Mouse (Mus musculus) hindbrain, embryonic 15.5 days (tissue): Measurements from ENCODE around the gene Spin2d. TPM values are rescaled to one million over a fixed set of nuclear protein-coding genes. Genes with fewer than 3 reads are reported as not detected.
"Not testable (repeated sequence)": the region's sequence is repeated elsewhere in the genome, so short reads cannot be mapped to it uniquely, and the experiment has no call there.

Experiments
- ATAC-seq: fragments of 200-750 bp; cut with Nextera tagmentation; 2 replicates; pipeline ENCODE4 v1.8.0; 2017; ENCODE audit warnings: low read depth, moderate number of reproducible peaks, moderate TSS enrichment; ENCODE audit not compliant: low FRiP score
- H3K27ac ChIP-seq: fragments of 300-500 bp; sonication (generic); replicated peaks from 2 replicates; pipeline ENCODE4 v1.5.1; 2015; ENCODE audit warnings: mild to moderate bottlenecking, inconsistent platforms
- H3K27me3 ChIP-seq: fragments of 300-500 bp; sonication (generic); 2 replicates; pipeline ENCODE4 v1.6.1; 2015; ENCODE audit warnings: control low read depth, inconsistent platforms
- H3K36me3 ChIP-seq: fragments of 300-500 bp; sonication (generic); 2 replicates; pipeline ENCODE4 v1.6.1; 2015; ENCODE audit warnings: control low read depth, inconsistent platforms
- H3K4me1 ChIP-seq: fragments of 300-500 bp; sonication (generic); replicated peaks from 2 replicates; pipeline ENCODE4 v1.6.1; 2015; ENCODE audit warnings: control low read depth, inconsistent platforms
- H3K4me2 ChIP-seq: fragments of 300-500 bp; sonication (generic); 2 replicates; pipeline ENCODE4 v1.6.1; 2015; ENCODE audit warnings: moderate library complexity, mild to moderate bottlenecking, inconsistent platforms
- H3K4me3 ChIP-seq: fragments of 300-500 bp; sonication (generic); 2 replicates; pipeline ENCODE4 v1.5.1; 2015; ENCODE audit warnings: mild to moderate bottlenecking, inconsistent platforms
- H3K9ac ChIP-seq: fragments of 300-500 bp; sonication (generic); 2 replicates; pipeline ENCODE4 v1.6.1; 2015; ENCODE audit warnings: inconsistent platforms
- H3K9me3 ChIP-seq: fragments of 300-500 bp; sonication (generic); 2 replicates; pipeline ENCODE4 v1.6.1; 2016; ENCODE audit warnings: control low read depth, inconsistent platforms
- WGBS: fragments of 180-500 bp; shearing (Covaris S2); methylation state at CpG from one replicate; pipeline ENCODE4 v1.1.7; 2015; 5-methylcytosine and 5-hydroxymethylcytosine counted together
- polyA plus RNA-seq: library from polyadenylated mRNA; unstranded; fragments of >200 nt; fragmentation: Nextera tagmentation; extraction: Ambion mirVana; gene quantifications from 2 replicates; pipeline ENCODE4 v1.2.1, GENCODE M21; 2015

The Spin2d gene
- polyA plus RNA-seq = not detected in 2 replicates

- H3K36me3 ChIP-seq, H3K4me2 ChIP-seq, H3K9ac ChIP-seq, ATAC-seq, H3K27ac ChIP-seq, H3K9me3 ChIP-seq, H3K4me1 ChIP-seq, H3K27me3 ChIP-seq, H3K4me3 ChIP-seq: not testable (repeated sequence)
- WGBS = 90% methylated on average over 6 of the region's 15 CpGs
Observed at GRCm38 (mm10) chrX:73176889-73177288, at the start of gene Spin2d. Gene Spin2d (minus strand): TSS chrX:73176989.

GRCm38 (mm10) chrX:73225365-73225764, 48.6 kb upstream of the Spin2d start:
- Histone ChIP-seq H3K27me3 (no peaks in the 10 kb centered on the region), H3K9ac (no peak overlapping the region), H3K4me3 (no peak overlapping the region), H3K36me3 (no peaks in the 10 kb centered on the region), H3K27ac (no peak overlapping the region), H3K4me2 (no peak overlapping the region), H3K4me1 (0 out of 2 replicates have a peak, but pooled peaks cover under 1% of the 10 kb centered on the region), H3K9me3 (no peaks in the 10 kb centered on the region)
- 42% methylated on average over 1 of the region's 1 CpGs for WGBS
- ATAC-seq = no peak

DNA sequence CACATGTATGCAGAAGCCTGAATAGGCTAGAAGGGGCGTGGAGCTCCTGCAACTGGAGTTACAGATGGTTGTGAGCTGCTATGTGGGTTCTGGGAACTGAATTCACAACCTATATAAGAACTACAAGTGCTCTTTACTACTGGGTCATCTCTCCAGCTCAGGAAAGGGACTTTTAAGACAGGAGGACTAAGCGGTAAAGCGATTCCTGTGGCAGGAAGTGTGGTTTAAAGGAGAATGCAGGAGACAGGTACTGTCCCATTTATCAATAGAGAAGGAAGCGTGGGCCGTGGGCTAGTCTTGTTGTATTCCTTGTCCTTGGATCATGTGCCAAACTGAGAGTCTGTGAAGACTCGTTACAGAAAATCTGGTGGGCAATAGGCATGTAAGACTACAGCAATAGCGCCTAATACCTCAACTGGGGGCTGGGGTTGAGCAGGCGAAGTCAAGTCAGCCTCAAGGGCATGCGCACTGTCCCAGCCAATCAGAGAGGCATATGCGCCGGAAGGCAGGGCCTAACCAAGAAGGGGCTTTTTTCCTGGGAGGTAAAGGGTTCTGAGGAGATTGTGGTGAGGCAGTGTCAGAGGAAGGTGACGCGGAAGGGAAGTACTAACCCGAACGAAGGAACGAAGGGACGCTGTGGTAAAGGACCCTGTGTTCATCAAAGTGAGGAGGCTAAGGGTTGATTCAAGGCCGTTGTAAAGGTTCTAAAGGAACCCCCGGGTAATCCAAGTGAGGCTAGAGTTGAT, 37.2 kb upstream of the Spin2d start, which contains the start of gene Xlr4b:
TSS of gene Xlr4b (plus strand) at position 515 of the 746 bp plus-strand sequence.
- H3K4me2 ChIP-seq, H3K4me1 ChIP-seq, H3K9me3 ChIP-seq, H3K9ac ChIP-seq, H3K27me3 ChIP-seq, ATAC-seq, H3K27ac ChIP-seq, H3K36me3 ChIP-seq, H3K4me3 ChIP-seq: not testable (repeated sequence)
- 81% methylated on average over 15 of the region's 19 CpGs for WGBS

- H3K4me3 ChIP-seq, H3K4me1 ChIP-seq, H3K9ac ChIP-seq, H3K9me3 ChIP-seq, H3K36me3 ChIP-seq, H3K4me2 ChIP-seq, H3K27me3 ChIP-seq, H3K27ac ChIP-seq: not testable (repeated sequence)
- peak; percentile 61; the same call in 1 of the 2 replicates for ATAC-seq
- 80% methylated on average over 12 of the region's 12 CpGs for WGBS
Observed at GRCm38 (mm10) chrX:73191934-73192333, 15.1 kb upstream of the Spin2d start, which contains the start of gene Xlr3b. Gene Xlr3b (plus strand): TSS chrX:73192207.

GRCm38 (mm10) chrX:73149350-73149749, 27.4 kb downstream of the Spin2d start, which contains the start of gene DXBay18:
Gene DXBay18 (minus strand): TSS chrX:73149450.
- H3K4me2 ChIP-seq, H3K4me1 ChIP-seq, ATAC-seq, H3K9ac ChIP-seq, H3K9me3 ChIP-seq, H3K36me3 ChIP-seq, H3K27ac ChIP-seq, H3K4me3 ChIP-seq, H3K27me3 ChIP-seq: not testable (repeated sequence)
- no CpG with 5 or more reads among the region's 7 CpGs for WGBS

GRCm38 (mm10) chrX:73148496-73148895, 28.3 kb downstream of the Spin2d start, which contains the start of gene Xlr5b:
Gene Xlr5b (plus strand): TSS chrX:73148796.
- not testable (repeated sequence) for H3K4me3 ChIP-seq, ATAC-seq, H3K36me3 ChIP-seq, H3K4me1 ChIP-seq, H3K27ac ChIP-seq, H3K4me2 ChIP-seq, H3K9ac ChIP-seq, H3K27me3 ChIP-seq, H3K9me3 ChIP-seq
- WGBS = no CpG with 5 or more reads among the region's 20 CpGs

DNA sequence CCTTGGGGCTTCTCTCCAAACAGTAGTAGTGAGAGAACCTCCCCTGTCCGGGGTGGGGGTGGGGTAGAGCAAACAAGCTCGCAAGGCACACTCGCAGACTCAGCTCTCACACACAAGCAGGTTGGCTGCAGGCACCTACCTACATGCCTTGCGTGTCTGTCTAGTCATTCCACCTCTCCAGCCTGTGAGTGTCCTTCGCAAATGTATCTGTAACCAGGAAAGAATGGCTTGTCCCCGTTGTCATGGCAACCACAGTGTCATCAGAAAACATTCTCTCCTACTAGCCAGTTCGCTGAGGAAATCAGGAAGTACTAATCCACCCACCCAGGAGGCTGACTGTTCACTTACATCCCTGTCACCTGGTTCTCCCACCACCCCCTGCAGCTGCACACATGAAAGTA, 33.6 kb downstream of the Spin2d start:
- ATAC-seq = peak; percentile 87
- WGBS = no CpG with 5 or more reads among the region's 7 CpGs
- H3K4me3 ChIP-seq = not testable (repeated sequence)

More for the DNA sequence above, 33.6 kb downstream of the Spin2d start:
- H3K4me2 ChIP-seq, H3K9ac ChIP-seq, H3K9me3 ChIP-seq, H3K27me3 ChIP-seq, H3K27ac ChIP-seq, H3K4me1 ChIP-seq, H3K36me3 ChIP-seq: not testable (repeated sequence)

Other genes starting within 250 kb of the Spin2d start
- 0.79 and 0.87 TPM in 2 replicates for gene Zfp185, start 189.7 kb downstream of the Spin2d start, polyA plus RNA-seq
- 0.08 and 0.17 TPM in 2 replicates for gene Pnma5, start 139.9 kb downstream of the Spin2d start, polyA plus RNA-seq
- 4.2 and 5.0 TPM in 2 replicates for gene Pnma3, start 112.2 kb downstream of the Spin2d start, polyA plus RNA-seq
- 0.68 and 0.74 TPM in 2 replicates for gene Xlr4a, start 94.5 kb downstream of the Spin2d start, polyA plus RNA-seq
- 4.3 and 5.7 TPM in 2 replicates for gene Xlr3a, start 79.9 kb downstream of the Spin2d start, polyA plus RNA-seq
- gene Gm14685, start 59.9 kb downstream of the Spin2d start, polyA plus RNA-seq = 0.52 and 1.2 TPM in 2 replicates
- gene Xlr5b, start 28.2 kb downstream of the Spin2d start, polyA plus RNA-seq = not detected in 2 replicates
- gene DXBay18, start 27.5 kb downstream of the Spin2d start, polyA plus RNA-seq = 0.64 TPM in 1 of 2 replicates, not detected in the other
- 15.5 and 18.1 TPM in 2 replicates for gene Xlr3b, start 15.2 kb upstream of the Spin2d start, polyA plus RNA-seq
- 0.27 and 1.1 TPM in 2 replicates for gene Xlr4b, start 37.3 kb upstream of the Spin2d start, polyA plus RNA-seq
- 34.6 and 35.7 TPM in 2 replicates for gene F8a, start 51.3 kb upstream of the Spin2d start, polyA plus RNA-seq
- gene Xlr4c, start 66.1 kb upstream of the Spin2d start, polyA plus RNA-seq = 0.43 and 0.49 TPM in 2 replicates
- gene Xlr3c, start 88.4 kb upstream of the Spin2d start, polyA plus RNA-seq = 0.25 and 0.28 TPM in 2 replicates
- gene Xlr5a, start 116.0 kb upstream of the Spin2d start, polyA plus RNA-seq = 0.19 TPM in 1 of 2 replicates, not detected in the other
- not detected in 2 replicates for gene Xlr5c, start 116.0 kb upstream of the Spin2d start, polyA plus RNA-seq
- not detected in 2 replicates for gene Gm45015, start 159.9 kb upstream of the Spin2d start, polyA plus RNA-seq
- gene Zfp275, start 165.6 kb upstream of the Spin2d start, polyA plus RNA-seq = 10.4 and 10.8 TPM in 2 replicates
- not detected in 2 replicates for gene Gm18336, start 221.7 kb upstream of the Spin2d start, polyA plus RNA-seq
- gene Zfp92, start 234.1 kb upstream of the Spin2d start, polyA plus RNA-seq = 1.2 and 1.4 TPM in 2 replicates